Mouse (Mus musculus) monocyte, adult 5-6 weeks (primary cell): ENCODE measurements around the gene Adgrg6. TPM values are rescaled to one million over a fixed set of nuclear protein-coding genes. Genes with fewer than 3 reads are reported as not detected.

Source experiments
- ATAC-seq: fragments of 153-309, 156-312 bp; replicated peaks from 2 replicates; pipeline ENCODE4 v1.8.0; 2017; ENCODE audit warnings: mild to moderate bottlenecking; ENCODE audit not compliant: low TSS enrichment, insufficient number of reproducible peaks, severe bottlenecking, poor library complexity, low FRiP score
- total RNA-seq: library from RNA; stranded (forward); fragments of 200-1000, 200-491, 200-594 nt; gene quantifications from 3 replicates; pipeline ENCODE4 v1.2.3, GENCODE M21; 2017

Adgrg6 gene
- total RNA-seq, 1 experiment from 2014 or later = 0.48 TPM

DNA sequence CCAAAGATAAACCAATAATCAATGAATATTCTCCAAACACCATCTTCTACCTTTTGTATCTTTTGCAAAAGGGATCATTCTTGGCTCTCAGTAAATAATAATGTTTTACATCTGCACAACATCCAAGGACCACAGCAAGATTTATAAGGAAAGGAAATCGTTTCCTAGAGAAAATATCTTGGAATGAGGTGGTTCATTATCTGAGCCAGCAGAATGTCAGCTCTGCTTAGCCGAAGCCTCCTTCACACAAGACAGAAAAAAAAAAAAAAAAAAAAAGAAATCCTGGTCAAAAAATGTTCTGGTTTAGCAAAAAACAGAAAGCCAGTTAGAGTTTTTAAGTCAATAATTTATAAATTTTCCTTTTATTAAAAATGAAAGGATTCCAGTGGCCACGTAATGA is 34.3 kb downstream of the Adgrg6 start:
- no peak for ATAC-seq

DNA sequence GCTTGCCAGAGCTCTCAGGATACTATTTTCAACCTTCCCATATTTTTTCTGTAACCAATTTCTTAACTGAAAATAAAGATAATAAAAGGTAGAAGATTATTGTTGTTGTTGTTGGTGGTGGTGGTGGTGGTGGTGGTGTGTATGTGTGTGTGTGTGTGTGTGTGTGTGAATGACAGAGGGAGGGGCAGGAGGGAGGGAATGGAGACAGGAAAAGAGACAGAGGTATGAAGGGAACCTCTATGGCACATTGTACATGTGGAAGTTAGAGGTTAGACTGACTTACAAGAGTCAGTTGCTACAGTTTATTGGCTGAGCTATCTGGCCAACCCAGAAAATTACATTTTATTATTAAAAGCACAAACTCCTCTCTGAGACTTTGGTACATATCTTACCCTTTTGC is 49.8 kb downstream of the Adgrg6 start:
- ATAC-seq = no peak

DNA sequence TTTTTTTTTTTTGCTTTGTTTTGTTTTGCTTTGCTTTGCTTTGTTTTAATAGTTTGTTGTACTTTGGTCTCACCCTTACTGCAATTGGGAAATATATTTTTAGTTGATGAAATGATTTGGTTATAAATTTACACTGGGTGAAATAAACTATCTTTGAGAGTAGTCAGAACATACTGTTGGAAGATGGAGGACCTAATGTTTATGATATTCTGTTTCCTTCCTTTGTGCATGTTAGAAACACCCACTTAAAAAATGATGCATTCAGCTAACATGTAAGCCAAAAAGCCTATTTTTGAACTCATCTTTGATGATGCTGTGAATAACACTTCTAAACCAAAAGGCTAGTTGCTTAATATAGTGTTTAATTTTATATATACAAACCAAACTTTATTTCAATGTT is 50.3 kb downstream of the Adgrg6 start:
- ATAC-seq = no peak

DNA sequence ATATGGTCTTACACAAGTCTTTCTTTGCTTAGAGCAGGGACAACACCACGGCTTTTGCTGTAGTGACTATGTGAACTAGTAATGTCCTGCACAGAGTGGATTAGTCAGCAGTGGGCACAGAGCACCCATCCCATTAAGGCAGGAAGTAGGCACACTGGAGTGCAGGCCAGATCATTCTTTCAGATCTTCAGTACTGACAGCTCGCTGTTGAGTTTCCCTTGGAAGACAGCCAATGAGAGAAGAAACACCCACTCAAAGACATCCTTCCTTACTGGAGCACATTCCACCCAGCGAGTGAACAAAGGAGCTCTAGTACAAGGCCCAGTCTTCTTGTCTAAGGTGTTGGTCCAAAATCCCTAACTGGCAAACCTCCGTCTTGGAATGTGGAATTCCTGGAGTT is 53.6 kb downstream of the Adgrg6 start:
- ATAC-seq = no peak

DNA sequence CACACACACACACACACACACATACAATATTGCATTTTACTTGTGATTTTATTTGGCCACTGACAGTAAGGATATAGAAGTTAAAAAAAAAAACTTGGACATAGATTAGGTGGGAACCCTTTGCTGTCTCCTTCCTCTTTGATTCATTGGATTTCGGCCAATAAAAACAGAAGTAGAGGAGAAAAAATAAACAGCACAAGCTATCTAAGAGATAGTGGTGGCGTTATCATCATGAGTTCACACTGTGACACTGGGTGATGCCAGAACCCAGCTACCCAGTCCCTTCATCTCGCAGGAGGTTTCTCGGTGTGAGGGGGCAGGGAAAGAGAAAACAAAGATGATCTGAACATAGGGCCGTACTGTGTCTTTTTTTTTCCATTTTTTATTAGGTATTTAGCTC is 62.2 kb downstream of the Adgrg6 start:
- no peak for ATAC-seq

DNA sequence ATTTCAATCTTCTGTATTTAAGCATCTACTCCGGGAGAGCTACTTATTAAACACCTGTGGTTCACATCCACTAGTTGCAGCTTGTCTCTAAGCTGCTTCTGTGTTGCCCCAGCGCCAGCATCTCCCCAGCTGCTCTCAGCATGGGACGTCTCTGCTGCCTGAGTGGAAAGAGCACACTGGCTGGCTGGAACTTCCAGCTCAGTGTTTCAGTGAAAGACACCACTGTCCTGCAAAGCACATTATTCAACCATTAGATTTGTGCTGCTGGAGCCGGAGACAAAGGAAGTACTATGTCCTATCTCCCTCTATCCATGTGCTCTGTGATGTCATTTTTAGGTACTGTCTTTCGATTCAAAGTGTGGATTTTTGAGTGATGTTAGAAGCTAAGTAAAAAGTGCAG is 63.0 kb downstream of the Adgrg6 start:
- ATAC-seq = no peak

DNA sequence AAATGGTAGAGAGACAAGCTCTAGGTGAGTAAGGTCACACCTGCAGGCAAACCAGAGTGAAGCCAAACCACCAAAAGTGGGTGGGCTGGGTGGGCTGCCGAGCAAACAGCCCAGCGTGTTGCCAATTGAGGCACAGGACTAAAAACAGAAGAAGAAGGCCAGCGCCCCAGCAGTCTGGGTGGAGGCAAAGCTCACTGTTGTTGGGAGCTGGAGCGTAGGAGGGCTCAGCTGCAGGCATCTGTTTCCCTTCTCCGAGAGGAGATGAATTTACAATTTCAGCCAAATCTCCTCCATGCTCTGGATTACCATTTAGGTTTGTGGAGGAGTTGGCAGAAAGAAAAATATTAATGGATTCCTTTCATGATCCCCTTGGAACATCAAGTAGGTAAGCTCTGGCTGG is 64.5 kb downstream of the Adgrg6 start:
- ATAC-seq = no peak

DNA sequence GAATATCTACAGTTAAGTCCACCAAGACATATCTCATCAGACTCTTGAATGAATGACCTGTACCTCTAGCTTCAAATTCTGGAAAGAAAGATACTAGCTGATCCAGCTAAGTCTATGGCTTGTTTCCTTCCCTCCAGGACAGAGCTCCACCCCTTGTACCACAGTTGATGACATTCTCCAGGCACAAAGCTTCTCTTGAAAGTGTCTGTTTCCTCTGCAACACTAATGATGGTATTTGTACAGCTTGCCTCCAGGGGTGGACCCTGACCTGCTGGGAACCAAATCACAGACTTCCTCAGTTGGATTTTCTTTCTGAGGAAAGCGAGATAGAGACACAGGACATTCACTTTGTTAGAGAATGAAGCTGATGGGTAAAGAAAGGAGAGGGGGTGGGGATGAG is 69.1 kb downstream of the Adgrg6 start:
- ATAC-seq = no peak

DNA sequence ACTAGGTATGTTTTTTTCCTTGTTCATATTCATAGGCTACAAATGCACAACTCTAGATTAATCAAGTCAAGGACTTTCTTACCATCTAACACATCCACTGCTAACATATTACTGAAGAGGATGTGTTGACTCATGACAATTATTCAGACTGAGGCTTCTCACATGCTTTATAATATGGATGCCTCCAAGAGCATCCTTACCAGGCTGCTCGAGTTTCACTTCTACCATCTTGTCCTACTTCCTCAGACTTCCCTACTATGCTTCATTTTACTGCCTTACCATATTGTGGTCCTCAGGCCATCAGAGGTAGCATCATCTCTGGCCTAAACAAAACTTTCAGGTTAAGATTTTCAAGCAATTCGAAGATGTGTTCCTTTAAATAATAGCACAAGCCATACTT is 69.8 kb downstream of the Adgrg6 start:
- ATAC-seq = no peak

DNA sequence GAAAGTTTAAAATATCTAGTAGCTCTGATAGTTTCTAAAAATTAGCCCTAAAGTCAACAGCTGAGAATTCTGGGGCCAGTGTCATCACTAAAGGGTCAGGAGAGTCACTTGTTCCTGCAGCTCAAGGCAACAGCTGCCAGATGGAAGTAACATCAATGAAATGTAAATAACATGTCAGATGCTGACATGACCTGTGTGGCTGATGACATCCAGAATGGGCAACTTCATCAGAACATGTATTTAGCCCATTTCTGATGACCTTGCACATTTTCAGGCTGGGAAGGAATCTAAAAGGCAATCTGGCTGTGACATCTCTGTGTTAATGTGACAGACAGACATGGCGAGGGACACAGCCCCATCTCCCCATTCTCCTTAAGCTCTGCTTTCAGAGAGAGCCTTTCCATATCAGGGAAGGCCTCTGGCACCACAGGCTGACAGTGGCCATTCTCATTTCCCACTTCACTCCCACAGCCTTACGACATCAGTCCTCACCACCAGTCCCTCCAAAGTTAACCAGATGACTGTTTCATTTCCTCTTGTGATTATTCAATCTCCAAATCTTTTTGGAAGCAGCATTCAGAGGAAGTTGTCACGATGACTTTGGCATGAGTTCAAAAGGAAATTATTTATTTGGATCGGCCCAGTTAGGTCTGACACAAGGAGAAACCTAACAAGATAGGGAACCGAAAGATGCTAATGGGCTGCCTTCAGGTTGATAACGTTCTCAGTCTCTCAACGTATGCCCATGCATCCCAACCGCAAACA is 70.7 kb downstream of the Adgrg6 start:
- peak; percentile 80 for ATAC-seq

DNA sequence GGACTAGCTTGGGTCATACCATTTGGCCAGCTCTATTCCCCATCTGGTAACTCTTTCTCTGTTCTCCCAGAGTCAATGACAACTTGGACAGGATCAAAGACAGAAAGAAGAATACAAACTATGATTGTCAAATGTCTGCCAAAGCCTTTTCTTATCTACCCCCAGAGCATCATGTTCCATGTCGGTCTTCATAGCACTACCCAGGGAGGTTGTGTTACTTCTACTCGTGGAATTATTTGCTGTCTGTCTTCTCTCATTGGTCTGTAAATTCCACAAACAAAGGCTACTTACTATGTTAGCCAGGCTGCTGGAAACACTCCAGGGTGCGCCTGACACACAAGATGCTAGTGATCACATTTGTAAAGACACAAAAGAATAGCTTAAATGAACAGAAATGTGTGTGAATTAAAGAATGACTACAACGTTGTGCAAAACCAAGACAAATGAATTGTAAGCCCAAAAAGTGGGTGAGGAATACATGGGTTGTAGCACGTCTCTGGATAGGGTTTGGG is 74.4 kb downstream of the Adgrg6 start:
- ATAC-seq = no peak

DNA sequence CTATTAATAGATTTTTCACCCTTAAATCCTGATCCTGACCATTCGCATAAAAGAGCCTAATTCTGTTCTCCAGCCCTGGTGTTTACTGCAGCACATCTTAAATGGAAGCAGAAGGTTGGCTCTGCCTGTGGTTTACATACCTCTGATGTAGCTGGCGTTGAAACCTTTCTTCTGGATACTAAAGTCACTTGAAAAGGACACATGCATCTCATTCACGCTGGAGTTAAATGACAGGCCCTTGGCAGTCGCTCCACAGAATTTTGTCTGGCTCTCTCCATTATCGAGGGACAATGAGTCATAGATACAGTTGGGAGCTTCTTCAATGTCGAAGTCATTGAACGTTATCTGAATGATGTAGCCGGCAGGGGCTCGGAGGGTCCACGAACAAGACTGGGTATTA is 76.8 kb downstream of the Adgrg6 start:
- no peak for ATAC-seq

DNA sequence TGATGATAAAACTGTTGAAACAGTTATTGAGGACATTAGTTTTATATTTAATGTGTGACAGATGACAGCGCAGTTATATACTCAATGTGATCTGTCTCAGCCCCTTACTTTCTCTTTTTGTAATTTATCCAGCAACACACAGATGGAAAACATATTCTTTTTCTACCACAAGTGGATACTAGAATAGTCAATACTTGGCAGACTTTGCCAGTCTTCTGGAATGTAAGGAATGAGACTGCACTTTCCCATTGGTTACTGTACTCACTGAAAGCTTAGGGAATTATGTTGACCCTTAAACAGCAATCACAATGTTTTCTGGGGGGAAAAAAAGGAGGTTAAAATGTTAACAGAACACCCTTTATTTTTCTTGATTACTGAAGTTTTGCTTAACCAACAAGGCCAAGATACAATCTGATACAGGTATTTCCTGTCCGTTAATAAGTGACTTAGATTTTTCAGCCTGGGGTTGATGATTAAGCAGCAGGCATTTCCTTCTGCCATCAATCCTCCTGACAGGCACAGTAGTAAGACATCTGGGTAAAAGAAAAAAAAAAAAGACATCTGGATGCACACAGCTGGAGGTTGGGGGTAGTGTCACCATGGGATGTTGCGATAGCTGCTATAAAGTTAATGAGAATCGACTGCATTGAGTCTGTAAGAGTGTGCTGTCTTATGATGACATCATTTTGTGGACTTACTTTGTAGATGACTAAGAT is 81.5 kb downstream of the Adgrg6 start:
- ATAC-seq = no peak

DNA sequence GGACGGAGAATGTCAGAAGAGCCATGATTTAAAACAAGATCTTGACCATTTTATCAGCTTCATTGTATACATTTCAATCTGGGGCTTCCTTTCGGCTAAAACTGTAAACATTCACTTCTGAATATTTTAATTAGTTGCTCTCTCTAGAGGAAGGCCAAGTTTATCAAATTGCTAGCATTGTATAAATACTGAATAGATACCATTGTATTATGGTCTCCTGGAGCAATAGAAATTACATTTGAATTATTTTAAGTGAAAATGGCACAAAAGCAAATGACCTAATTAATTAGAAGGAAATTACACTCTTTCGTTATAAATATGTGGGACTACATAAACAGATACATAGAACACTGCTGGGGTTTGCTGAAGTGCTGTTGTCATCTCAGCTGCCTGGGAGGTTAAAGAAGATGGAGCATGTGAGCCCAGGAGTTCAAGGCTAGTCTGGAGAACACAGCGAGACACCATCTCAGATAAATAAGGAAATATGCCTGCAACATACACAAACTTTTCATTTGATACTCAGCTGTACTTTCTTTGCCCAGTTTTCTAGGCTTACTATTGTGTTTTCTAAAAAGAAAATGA is 84.4 kb downstream of the Adgrg6 start:
- no peak for ATAC-seq

DNA sequence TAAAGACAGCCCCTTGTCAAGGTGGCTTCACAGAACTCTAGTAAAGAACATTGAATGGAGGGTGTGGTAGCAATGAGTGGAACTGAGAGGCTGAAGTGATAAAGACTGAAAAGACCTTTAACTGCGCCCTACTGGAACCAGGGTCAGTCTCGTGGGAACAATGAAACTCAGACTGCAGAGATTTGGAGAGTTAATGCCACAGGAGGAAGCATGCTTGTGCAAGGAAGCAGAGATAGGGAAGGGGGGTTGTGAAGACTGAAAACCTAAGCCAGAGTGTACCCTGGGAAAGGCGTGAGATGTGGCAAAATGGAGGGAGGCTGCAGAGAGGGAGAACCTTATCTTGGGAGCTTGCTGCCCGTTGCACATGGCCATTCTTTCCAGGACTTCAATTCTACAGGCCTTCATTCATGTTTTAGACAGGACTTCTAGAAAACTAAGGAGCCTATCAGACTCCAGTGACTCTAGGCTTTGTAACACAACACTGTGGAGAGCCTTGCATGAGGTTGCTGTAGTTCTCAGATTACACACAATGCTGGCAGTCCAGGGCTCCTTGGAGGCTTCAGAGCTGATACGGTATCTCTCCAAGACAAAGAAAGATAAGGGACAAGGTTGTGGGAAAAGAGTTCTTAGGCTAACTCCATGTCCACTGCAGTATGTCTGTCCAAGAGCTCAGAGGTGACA is 85.1 kb downstream of the Adgrg6 start:
- ATAC-seq = no peak

DNA sequence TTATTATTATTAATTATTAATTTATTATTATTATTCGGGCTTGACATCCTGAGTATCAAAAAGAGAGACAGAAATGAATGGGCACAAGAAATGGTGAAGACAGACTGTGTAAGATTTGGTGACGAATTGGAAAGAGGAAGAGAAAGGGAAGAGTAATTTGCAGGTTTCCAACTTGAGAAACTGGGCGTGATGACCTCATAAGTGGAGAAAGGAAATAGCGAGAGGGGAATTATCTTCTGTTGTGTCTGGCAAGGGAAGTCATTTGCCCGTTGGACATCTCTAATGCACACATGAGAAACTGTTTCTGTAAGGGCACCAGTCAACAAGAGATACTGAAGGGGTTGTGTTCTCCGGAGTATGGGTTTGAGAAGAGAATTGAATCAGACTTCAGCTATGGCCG is 85.6 kb downstream of the Adgrg6 start:
- ATAC-seq = no peak

DNA sequence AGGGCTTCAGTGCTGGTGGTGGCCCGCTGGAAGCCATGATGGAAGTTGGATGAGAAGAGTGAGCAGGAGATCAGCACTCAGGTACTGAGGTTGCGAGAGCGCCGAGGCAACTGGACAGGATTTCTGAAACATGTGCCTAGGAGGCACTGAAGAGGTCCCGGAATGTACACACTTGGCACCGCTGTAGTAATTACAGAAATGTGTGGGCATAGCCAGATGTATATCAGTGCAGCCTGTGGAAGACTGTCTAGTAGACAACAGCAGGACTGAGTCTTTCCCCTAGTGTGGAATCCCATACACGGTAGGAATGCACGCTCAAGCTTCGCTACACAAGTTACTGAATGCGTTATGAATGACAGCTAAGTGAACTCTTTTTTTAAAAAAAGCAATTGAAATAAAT is 86.1 kb downstream of the Adgrg6 start:
- ATAC-seq = no peak

DNA sequence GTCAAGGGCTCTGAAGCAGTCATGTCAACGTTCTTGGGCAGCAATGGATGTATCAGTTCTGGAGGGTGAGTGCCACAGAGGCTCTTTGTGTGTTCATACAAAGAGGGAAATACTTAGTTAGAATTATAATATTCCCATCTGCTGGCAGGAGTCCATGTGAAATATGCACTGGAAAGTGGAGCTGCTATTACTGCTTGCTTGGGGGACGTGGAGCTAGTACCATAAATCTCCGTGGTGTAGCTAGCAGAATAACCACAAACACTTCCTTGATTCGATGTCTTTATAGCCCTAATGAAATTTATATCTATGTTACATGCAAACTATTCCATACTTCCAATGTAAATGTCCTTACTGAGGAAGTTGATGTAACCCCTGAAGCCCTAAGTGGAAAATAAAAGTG is 91.0 kb downstream of the Adgrg6 start:
- ATAC-seq = no peak

DNA sequence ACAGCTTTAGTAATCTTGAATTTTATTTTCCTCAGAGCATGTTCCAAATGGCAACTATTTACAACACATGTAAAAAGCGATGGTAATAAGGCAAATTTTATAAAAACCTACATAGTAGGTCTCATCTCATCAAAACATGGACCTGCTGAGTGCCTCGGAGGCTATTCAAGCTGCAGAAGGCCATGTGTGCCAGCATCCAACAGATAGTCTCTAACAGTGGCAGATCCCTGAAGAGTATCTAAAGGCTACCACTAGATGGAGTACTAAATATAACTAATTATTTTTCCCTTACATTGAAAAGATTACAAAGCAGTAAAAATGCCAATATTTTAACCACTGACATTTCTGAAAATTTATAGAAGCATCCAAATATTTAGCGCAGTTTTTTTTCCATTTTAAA is 93.6 kb downstream of the Adgrg6 start:
- ATAC-seq = no peak
